Mouse (Mus musculus) lung, postnatal 0 days (tissue): ENCODE results near the gene Ube2o. TPM values are rescaled to one million over a fixed set of nuclear protein-coding genes. Genes with fewer than 3 reads are reported as not detected.
"Not testable (repeated sequence)": the region's sequence is repeated elsewhere in the genome, so short reads cannot be mapped to it uniquely, and the experiment has no call there.

Source experiments
- ATAC-seq: fragments of 200-750 bp; cut with Nextera tagmentation; 2 replicates; pipeline ENCODE4 v1.8.0; 2017; ENCODE audit warnings: moderate library complexity
- DNase-seq: peaks from one replicate; pipeline ENCODE4 v3.0.0-alpha.2; 2016; ENCODE audit warnings: low spot score
- H3K27ac ChIP-seq: fragments of 300-500 bp; sonication (generic); 2 replicates; pipeline ENCODE4 v1.5.1; 2014; ENCODE audit warnings: antibody characterized with exemption, mild to moderate bottlenecking, low read length, mixed read lengths
- H3K27me3 ChIP-seq: fragments of 300-500 bp; sonication (generic); replicated peaks from 2 replicates; pipeline ENCODE4 v1.6.1; 2014; ENCODE audit warnings: low read length, mixed read lengths; ENCODE audit not compliant: insufficient read depth
- H3K36me3 ChIP-seq: fragments of 300-500 bp; sonication (generic); 2 replicates; pipeline ENCODE4 v1.6.1; 2014; ENCODE audit warnings: low read length, mixed read lengths; ENCODE audit not compliant: insufficient read depth
- H3K4me1 ChIP-seq: fragments of 300-500 bp; sonication (generic); 2 replicates; pipeline ENCODE4 v1.6.1; 2014; ENCODE audit warnings: antibody characterized with exemption, low read depth, low read length, mixed read lengths; ENCODE audit not compliant: insufficient read depth
- H3K4me2 ChIP-seq: fragments of 300-500 bp; sonication (generic); replicated peaks from 2 replicates; pipeline ENCODE4 v1.6.1; 2014; ENCODE audit warnings: low read depth, mild to moderate bottlenecking, low read length, moderate library complexity, mixed read lengths
- H3K4me3 ChIP-seq: fragments of 300-500 bp; sonication (generic); 2 replicates; pipeline ENCODE4 v1.5.1; 2014; ENCODE audit warnings: low read depth, low read length
- H3K9ac ChIP-seq: fragments of 300-500 bp; sonication (generic); replicated peaks from 2 replicates; pipeline ENCODE4 v1.6.1; 2014; ENCODE audit warnings: low read depth, mild to moderate bottlenecking
- H3K9me3 ChIP-seq: fragments of 300-500 bp; sonication (generic); 2 replicates; pipeline ENCODE4 v1.6.1; 2016; ENCODE audit warnings: low read length, mixed read lengths
- CTCF ChIP-seq: IDR thresholded peaks from 2 replicates; pipeline ENCODE4 v1.5.1; 2016; ENCODE audit warnings: antibody characterized with exemption, mild to moderate bottlenecking
- EP300 ChIP-seq: IDR thresholded peaks from 2 replicates; pipeline ENCODE4 v1.6.1; 2016; ENCODE audit warnings: antibody characterized with exemption, mild to moderate bottlenecking, control low read depth
- WGBS: fragments of 180-500 bp; shearing (Covaris S2); extraction: QIAGEN DNeasy Blood & Tissue Kit; methylation state at CpG from one replicate; pipeline ENCODE4 v1.1.7; 2014; 5-methylcytosine and 5-hydroxymethylcytosine counted together
- polyA plus RNA-seq: library from polyadenylated mRNA; unstranded; fragments of >200 nt; fragmentation: Nextera tagmentation; extraction: Ambion mirVana; gene quantifications from 2 replicates; pipeline ENCODE4 v1.2.1, GENCODE M21; 2015

Ube2o gene
- polyA plus RNA-seq, 1 experiment from 2014 or later, result 9.1 TPM

DNA sequence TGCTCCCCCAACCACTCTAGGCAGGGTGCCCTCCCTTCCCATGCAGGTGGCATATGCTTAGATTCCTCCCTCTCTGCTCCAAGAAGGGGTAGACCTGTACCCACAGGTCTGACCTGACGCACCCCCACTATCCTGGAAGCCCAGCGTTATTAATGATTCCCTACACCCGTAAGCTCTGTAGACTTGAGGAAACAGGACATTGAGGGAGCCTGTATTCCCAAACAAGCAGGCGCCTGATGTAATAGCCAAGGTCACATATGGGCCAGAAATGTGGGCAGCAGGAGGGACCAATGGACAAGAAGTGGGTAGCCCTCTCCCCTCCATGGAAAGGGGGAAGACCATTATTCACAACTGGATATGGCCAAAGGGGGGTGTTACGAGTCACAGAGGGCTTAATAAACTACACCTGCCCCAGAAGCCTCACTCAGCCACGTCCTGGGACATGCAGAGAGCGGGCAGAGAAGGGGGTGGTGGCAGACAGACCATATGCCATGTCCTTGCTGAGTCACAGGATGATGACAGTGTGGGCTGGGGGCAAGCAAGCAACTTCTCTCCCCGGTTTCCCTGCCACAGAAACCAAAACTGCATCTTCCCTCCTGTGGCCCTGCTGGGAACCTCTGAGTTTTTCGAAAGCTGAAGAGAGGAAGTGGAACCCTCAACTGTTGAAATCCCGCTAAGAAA, 35.3 kb upstream of the Ube2o start:
- Histone ChIP-seq H3K9ac (no peak overlapping the region; the same call in 1 of the 2 replicates), H3K36me3 (no peaks in the 10 kb centered on the region), H3K4me2 (peak overlapping the region; percentile 34), H3K4me1 (peaks cover 60% of the 10 kb centered on the region), H3K27ac (peak overlapping the region; percentile 92), H3K9me3 (no peaks in the 10 kb centered on the region), H3K27me3 (no peaks in the 10 kb centered on the region), H3K4me3 (no peak overlapping the region)
- TF ChIP-seq EP300 (no peak), CTCF (no peak)
- 57% methylated on average over 10 of the region's 10 CpGs for WGBS
- ATAC-seq, result no peak
- peak; percentile 54 for DNase-seq

DNA sequence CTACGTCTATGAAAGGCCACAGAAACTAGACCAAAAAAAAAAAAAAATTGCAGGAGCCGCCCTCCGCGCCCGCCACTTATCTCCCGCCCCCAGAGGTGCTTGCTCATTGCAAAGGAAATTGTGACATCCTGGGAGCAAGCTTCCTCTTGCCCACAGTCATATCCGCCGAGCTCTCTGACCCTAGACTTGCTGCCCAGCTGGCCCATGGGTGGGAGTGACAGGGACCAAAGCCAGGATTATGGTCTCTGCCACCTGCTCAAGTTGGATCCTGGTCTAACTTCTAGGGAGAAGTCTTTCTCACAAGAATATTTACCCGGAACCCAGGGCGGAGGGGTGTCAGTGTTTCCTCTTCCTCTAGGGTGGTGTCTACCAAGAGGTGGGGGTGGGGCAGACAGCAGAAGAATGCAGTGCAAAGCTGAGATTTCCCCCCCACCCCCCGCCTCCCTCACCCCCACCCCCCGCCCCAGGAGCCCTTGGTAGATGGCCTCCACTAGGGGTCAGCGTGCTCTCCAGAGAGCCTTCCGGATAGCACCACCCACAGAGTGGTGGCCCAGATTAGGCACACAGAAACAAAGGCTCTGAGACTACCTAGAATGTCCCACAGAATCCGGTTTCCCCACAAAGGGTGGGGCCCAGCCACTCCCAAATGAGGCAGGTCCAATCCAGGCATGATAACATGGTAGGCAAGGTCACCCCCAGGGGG, 34.6 kb upstream of the Ube2o start:
- H3K36me3 ChIP-seq, result no peaks in the 10 kb centered on the region
- no peaks in the 10 kb centered on the region for H3K27me3 ChIP-seq
- no peak overlapping the region for H3K4me3 ChIP-seq
- H3K9ac ChIP-seq, result no peak overlapping the region
- DNase-seq, result peak; percentile 93
- peak overlapping the region; percentile 34 for H3K4me2 ChIP-seq
- peak; percentile 76 for ATAC-seq
- peak overlapping the region; percentile 92 for H3K27ac ChIP-seq
- TF ChIP-seq EP300, result peak; percentile 87
- peak; percentile 55 for TF ChIP-seq CTCF
- no peaks in the 10 kb centered on the region for H3K9me3 ChIP-seq
- 10% methylated on average over 15 of the region's 15 CpGs for WGBS
- peaks cover 58% of the 10 kb centered on the region for H3K4me1 ChIP-seq

DNA sequence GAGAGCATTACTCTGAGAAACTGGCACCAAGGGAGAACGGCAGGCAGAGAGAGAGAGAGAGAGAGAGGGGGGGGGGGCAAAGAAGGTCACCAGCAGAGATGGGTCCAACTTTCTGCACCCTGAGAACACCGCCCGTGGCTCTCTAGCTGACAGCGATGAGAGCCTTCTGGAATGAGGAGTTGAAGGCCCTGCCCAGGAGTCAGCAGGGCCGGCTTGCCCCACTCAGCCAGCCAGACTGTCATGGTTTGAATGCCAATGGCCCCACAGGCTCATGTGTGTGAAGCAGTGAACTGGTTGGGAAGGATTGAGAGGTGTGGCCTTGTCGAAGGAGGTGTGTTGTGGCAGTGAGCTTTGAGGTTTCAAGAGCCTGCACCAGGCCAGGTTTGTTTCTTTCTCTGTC, 32.0 kb upstream of the Ube2o start:
- H3K4me3 ChIP-seq, result no peak overlapping the region
- peaks cover 5% of the 10 kb centered on the region; the same call in 1 of the 2 replicates for H3K36me3 ChIP-seq
- H3K4me1 ChIP-seq, result peaks cover 32% of the 10 kb centered on the region
- no peak overlapping the region for H3K9ac ChIP-seq
- no peaks in the 10 kb centered on the region for H3K9me3 ChIP-seq
- no peak for TF ChIP-seq CTCF
- TF ChIP-seq EP300, result no peak
- no peak overlapping the region for H3K4me2 ChIP-seq
- DNase-seq (no peak), ATAC-seq (no peak)
- no peaks in the 10 kb centered on the region for H3K27me3 ChIP-seq
- no peak overlapping the region for H3K27ac ChIP-seq
- 60% methylated on average over 6 of the region's 6 CpGs for WGBS

- 95% methylated on average over 1 of the region's 1 CpGs for WGBS
- Histone ChIP-seq H3K4me3 (no peak overlapping the region), H3K9me3 (no peaks in the 10 kb centered on the region), H3K4me2 (no peak overlapping the region), H3K36me3 (peaks cover 5% of the 10 kb centered on the region; the same call in 1 of the 2 replicates), H3K27me3 (no peaks in the 10 kb centered on the region), H3K4me1 (peaks cover 25% of the 10 kb centered on the region), H3K9ac (no peak overlapping the region), H3K27ac (no peak overlapping the region)
- no peak for DNase-seq
- no peak for ATAC-seq
- TF ChIP-seq CTCF (no peak), EP300 (no peak)
Observed at GRCm38 (mm10) chr11:116612554-116612953, 31.3 kb upstream of the Ube2o start.

- Histone ChIP-seq H3K9ac (no peak overlapping the region), H3K27ac (no peak overlapping the region), H3K36me3 (peaks cover 5% of the 10 kb centered on the region), H3K4me1 (peaks cover 18% of the 10 kb centered on the region; the same call in 1 of the 2 replicates), H3K27me3 (no peaks in the 10 kb centered on the region), H3K9me3 (no peaks in the 10 kb centered on the region), H3K4me2 (no peak overlapping the region), H3K4me3 (no peak overlapping the region)
- ATAC-seq (no peak), DNase-seq (no peak)
- no peak for TF ChIP-seq EP300
- TF ChIP-seq CTCF, result no peak
- 81% methylated on average over 9 of the region's 9 CpGs for WGBS
Observed at GRCm38 (mm10) chr11:116611883-116612282, 30.6 kb upstream of the Ube2o start.

DNA sequence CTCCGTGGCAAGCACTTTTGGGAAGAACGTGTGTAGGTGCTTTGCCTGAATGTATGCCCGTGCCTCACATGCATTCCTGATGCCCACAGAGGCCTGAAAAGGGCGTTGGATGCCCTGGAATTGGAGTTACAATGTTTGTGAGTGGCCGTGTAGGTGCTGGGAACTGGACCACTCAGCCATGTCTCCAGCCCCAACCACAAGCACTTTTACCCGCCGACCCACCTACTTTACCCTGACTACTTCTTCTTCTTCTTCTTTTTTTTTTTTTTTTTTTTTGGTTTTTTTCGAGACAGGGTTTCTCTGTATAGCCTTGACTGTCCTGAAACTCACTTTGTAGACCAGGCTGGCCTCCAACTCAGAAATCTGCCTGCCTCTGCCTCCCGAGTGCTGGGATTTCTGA, 29.9 kb upstream of the Ube2o start:
- not testable (repeated sequence) for H3K9ac ChIP-seq, DNase-seq, H3K4me2 ChIP-seq, ATAC-seq, H3K4me3 ChIP-seq, H3K27me3 ChIP-seq, H3K27ac ChIP-seq, H3K36me3 ChIP-seq, H3K9me3 ChIP-seq
- peaks cover 11% of the 10 kb centered on the region; the same call in 1 of the 2 replicates for H3K4me1 ChIP-seq
- WGBS, result 85% methylated on average over 9 of the region's 9 CpGs
